Mouse (Mus musculus): ENCODE data around the gene Hmox1.

DNA sequence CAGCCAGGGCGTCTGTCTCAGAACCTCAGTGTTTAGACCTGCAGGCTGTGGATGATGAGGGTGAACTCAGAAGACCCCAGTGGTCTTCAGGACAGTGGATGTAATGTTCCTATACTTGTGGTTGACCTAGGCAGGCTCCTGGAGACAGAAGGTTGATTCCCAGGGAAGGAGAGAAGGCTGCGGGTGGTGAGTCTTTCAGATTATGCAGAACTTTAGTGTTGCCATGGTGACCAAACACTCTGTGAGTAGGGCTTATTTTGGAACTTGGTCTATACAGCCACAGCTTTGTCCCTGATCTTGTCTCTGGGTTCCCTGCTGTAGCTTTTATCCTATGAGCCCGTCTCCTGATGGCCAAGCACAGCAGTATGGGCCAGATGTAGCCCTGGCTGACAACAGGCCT lies 44.1 kb downstream of the Hmox1 start:
- no peak for TF ChIP-seq EP300 (IDR thresholded peaks at IDR 0.05; ENCODE audit: low read depth)
- no peak for TF ChIP-seq CTCF (IDR thresholded peaks at IDR 0.05; ENCODE audit: low read depth)

Measured in liver, postnatal 0 days (tissue).